Mouse (Mus musculus): ENCODE results near the gene Btg1. TPM values are rescaled to one million over a fixed set of nuclear protein-coding genes. Genes with fewer than 3 reads are reported as not detected.

The Btg1 gene
- total RNA-seq, 4 experiments from 2014 or later, result 28.5 to 34.7 (median 33.2) TPM

- DNase-seq (ENCODE audit: low spot score), result no peak
Measured at GRCm38 (mm10) chr10:96662976-96663375, 46.2 kb downstream of the Btg1 start.

- DNase-seq (ENCODE audit: low spot score), result no peak
Measured at GRCm38 (mm10) chr10:96663739-96664430, 47.1 kb downstream of the Btg1 start.

Measured in heart, adult 8-10 months (tissue).